Mouse (Mus musculus): ENCODE data around the gene AY358078. TPM values are rescaled to one million over a fixed set of nuclear protein-coding genes. Genes with fewer than 3 reads are reported as not detected.
"Not testable (repeated sequence)": the region's sequence is repeated elsewhere in the genome, so short reads cannot be mapped to it uniquely, and the experiment has no call there.

Gene AY358078
- polyA plus RNA-seq (2012; ENCODE audit: insufficient read depth, insufficient read length, low replicate concordance, missing spikeins): not detected in 2 replicates

DNA sequence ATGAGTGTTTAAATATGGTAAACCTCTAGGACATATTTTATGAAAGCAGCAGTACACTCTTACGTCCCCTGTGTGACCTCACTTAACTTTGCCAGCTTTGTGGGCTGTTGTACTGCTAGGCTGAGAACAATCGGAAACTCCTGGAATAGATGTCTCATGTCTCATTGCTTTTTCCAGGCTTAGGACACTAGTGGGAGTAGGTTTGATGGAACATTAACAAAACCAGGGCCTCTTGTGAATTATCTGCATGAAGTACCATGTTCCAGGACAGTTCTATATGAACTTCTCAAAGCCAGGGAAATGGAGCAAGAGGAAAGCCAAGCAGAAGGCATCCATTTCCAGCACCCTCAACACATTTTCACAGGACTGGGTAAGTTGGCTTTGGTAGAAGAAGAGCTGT, at the start of gene AY358078:
Gene AY358078, plus strand, starts transcription at position 301 of the 400 bp plus-strand sequence.
- WGBS: 88% methylated on average over 2 of the region's 2 CpGs
- H3K4me3 ChIP-seq (ENCODE audit: insufficient read depth, low read depth, low read length): no peak within 1 kb of the TSS
- H3K4me1 ChIP-seq (ENCODE audit: control insufficient read depth, insufficient read depth, low read length): no peaks in the 10 kb centered on the region
- TF ChIP-seq CTCF (IDR thresholded peaks at IDR 0.05; ENCODE audit: insufficient read depth, low read depth, low read length) (no peak), POLR2A (IDR thresholded peaks at IDR 0.05; ENCODE audit: insufficient read depth, low read depth, low read length) (no peak)
- no peak within 1 kb of the TSS for H3K27ac ChIP-seq (ENCODE audit: insufficient read depth, low read depth, low read length)

GRCm38 (mm10) chr14:51755944-51756343, 43.9 kb upstream of the AY358078 start:
- 66% methylated on average over 2 of the region's 2 CpGs for WGBS
- Histone ChIP-seq H3K4me3 (ENCODE audit: insufficient read depth, low read depth, low read length) (no peak overlapping the region), H3K27ac (ENCODE audit: insufficient read depth, low read depth, low read length) (no peak overlapping the region), H3K4me1 (ENCODE audit: control insufficient read depth, insufficient read depth, low read length) (no peaks in the 10 kb centered on the region)
- TF ChIP-seq POLR2A (IDR thresholded peaks at IDR 0.05; ENCODE audit: insufficient read depth, low read depth, low read length) (no peak), CTCF (IDR thresholded peaks at IDR 0.05; ENCODE audit: insufficient read depth, low read depth, low read length) (no peak)

GRCm38 (mm10) chr14:51771378-51771777, 28.5 kb upstream of the AY358078 start:
- H3K27ac ChIP-seq (ENCODE audit: insufficient read depth, low read depth, low read length); H3K4me3 ChIP-seq (ENCODE audit: insufficient read depth, low read depth, low read length); H3K4me1 ChIP-seq (ENCODE audit: control insufficient read depth, insufficient read depth, low read length): not testable (repeated sequence)
- 68% methylated on average over 1 of the region's 1 CpGs for WGBS

DNA sequence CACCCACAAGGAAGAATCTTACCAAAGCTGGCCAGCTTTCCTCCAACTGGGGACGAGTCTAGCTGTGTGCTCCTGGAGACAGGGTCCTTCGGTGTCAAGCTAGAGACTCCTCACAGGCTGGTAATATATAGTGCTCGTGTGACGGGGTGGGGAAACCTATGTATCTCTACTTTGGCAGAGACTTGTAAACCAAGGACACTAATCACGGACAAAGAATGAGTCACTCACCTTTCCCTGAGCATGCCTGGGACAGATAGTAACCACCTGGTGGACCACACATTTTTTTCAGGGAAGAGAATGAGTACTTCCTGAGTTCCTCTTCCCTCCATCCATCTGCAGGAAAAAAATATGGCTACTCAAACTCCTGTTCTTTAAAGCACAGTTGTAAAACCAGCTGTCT, 26.4 kb upstream of the AY358078 start, which contains the start of gene Ang4:
Gene Ang4, minus strand, starts transcription at position 101 of the 400 bp plus-strand sequence.
- 86% methylated on average over 5 of the region's 5 CpGs for WGBS

DNA sequence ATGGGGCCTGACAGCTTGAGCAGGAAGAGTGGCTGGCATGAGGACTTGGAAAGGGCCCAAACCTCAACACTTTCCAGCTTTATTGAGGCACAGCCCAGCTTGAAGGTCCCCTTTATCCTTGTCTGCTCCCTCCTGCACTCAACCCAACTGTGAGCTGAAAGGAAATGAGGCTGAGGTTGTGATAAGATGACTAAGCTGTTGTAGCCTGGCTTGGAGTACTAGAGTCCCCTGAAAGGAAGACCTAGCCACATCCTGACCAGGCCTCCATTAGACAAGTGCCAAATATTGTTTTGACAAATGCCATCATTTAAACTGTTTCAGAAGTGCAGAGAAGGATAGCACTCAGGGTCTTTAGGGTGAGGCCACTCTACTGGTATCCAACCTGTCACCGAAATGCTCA, 22.1 kb upstream of the AY358078 start:
- 98% methylated on average over 1 of the region's 1 CpGs for WGBS
- Histone ChIP-seq H3K4me1 (ENCODE audit: control insufficient read depth, insufficient read depth, low read length) (no peaks in the 10 kb centered on the region), H3K4me3 (ENCODE audit: insufficient read depth, low read depth, low read length) (no peak overlapping the region), H3K27ac (ENCODE audit: insufficient read depth, low read depth, low read length) (no peak overlapping the region)
- no peak for TF ChIP-seq POLR2A (IDR thresholded peaks at IDR 0.05; ENCODE audit: insufficient read depth, low read depth, low read length)
- no peak for TF ChIP-seq CTCF (IDR thresholded peaks at IDR 0.05; ENCODE audit: insufficient read depth, low read depth, low read length)

More for the DNA sequence above, 26.4 kb upstream of the AY358078 start, which contains the start of gene Ang4:
- no peaks in the 10 kb centered on the region for H3K4me1 ChIP-seq (ENCODE audit: control insufficient read depth, insufficient read depth, low read length)
- no peak within 1 kb of the TSS for H3K27ac ChIP-seq (ENCODE audit: insufficient read depth, low read depth, low read length)
- H3K4me3 ChIP-seq (ENCODE audit: insufficient read depth, low read depth, low read length): no peak within 1 kb of the TSS
- no peak for TF ChIP-seq CTCF (IDR thresholded peaks at IDR 0.05; ENCODE audit: insufficient read depth, low read depth, low read length)
- no peak for TF ChIP-seq POLR2A (IDR thresholded peaks at IDR 0.05; ENCODE audit: insufficient read depth, low read depth, low read length)

GRCm38 (mm10) chr14:51778865-51779481, 20.9 kb upstream of the AY358078 start:
- TF ChIP-seq POLR2A (IDR thresholded peaks at IDR 0.05; ENCODE audit: insufficient read depth, low read depth, low read length) (no peak), CTCF (IDR thresholded peaks at IDR 0.05; ENCODE audit: insufficient read depth, low read depth, low read length) (no peak)
- 82% methylated on average over 4 of the region's 4 CpGs for WGBS
- no peak overlapping the region for H3K27ac ChIP-seq (ENCODE audit: insufficient read depth, low read depth, low read length)
- H3K4me1 ChIP-seq (ENCODE audit: control insufficient read depth, insufficient read depth, low read length): no peaks in the 10 kb centered on the region
- H3K4me3 ChIP-seq (ENCODE audit: insufficient read depth, low read depth, low read length): no peak overlapping the region

- Histone ChIP-seq H3K27ac (ENCODE audit: insufficient read depth, low read depth, low read length) (no peak overlapping the region), H3K4me3 (ENCODE audit: insufficient read depth, low read depth, low read length) (no peak overlapping the region), H3K4me1 (ENCODE audit: control insufficient read depth, insufficient read depth, low read length) (no peaks in the 10 kb centered on the region)
- 75% methylated on average over 4 of the region's 4 CpGs for WGBS
- no peak for TF ChIP-seq POLR2A (IDR thresholded peaks at IDR 0.05; ENCODE audit: insufficient read depth, low read depth, low read length)
- TF ChIP-seq CTCF (IDR thresholded peaks at IDR 0.05; ENCODE audit: insufficient read depth, low read depth, low read length): no peak
Measured at GRCm38 (mm10) chr14:51786335-51786734, 13.5 kb upstream of the AY358078 start.

GRCm38 (mm10) chr14:51787061-51787460, 12.8 kb upstream of the AY358078 start:
- no peak for TF ChIP-seq POLR2A (IDR thresholded peaks at IDR 0.05; ENCODE audit: insufficient read depth, low read depth, low read length)
- TF ChIP-seq CTCF (IDR thresholded peaks at IDR 0.05; ENCODE audit: insufficient read depth, low read depth, low read length): no peak
- no peak overlapping the region for H3K27ac ChIP-seq (ENCODE audit: insufficient read depth, low read depth, low read length)
- H3K4me3 ChIP-seq (ENCODE audit: insufficient read depth, low read depth, low read length): no peak overlapping the region
- WGBS: 78% methylated on average over 5 of the region's 5 CpGs
- H3K4me1 ChIP-seq (ENCODE audit: control insufficient read depth, insufficient read depth, low read length): no peaks in the 10 kb centered on the region

DNA sequence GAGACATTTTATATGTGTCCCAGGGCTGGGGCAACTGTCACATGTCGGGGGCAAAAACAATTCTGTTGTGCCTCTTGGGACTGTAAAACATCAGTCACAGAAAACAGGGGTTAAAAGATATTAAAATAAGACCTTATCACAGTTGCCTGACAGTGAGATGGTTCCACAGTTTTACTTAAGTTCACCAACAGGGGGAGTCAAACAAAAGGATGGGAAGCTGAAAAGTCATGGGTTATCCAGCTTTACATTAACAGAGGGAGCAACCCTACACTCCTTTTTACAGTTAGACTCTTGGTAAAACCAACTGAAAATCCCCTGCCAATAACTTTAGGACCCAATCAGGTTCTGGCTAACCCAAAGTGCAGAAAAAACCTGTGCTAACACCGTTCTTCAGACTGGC, 10.7 kb upstream of the AY358078 start:
- 84% methylated on average over 2 of the region's 2 CpGs for WGBS
- no peak overlapping the region for H3K27ac ChIP-seq (ENCODE audit: insufficient read depth, low read depth, low read length)
- no peaks in the 10 kb centered on the region for H3K4me1 ChIP-seq (ENCODE audit: control insufficient read depth, insufficient read depth, low read length)
- H3K4me3 ChIP-seq (ENCODE audit: insufficient read depth, low read depth, low read length): no peak overlapping the region
- TF ChIP-seq POLR2A (IDR thresholded peaks at IDR 0.05; ENCODE audit: insufficient read depth, low read depth, low read length): no peak

- Histone ChIP-seq H3K4me1 (ENCODE audit: control insufficient read depth, insufficient read depth, low read length) (no peaks in the 10 kb centered on the region), H3K4me3 (ENCODE audit: insufficient read depth, low read depth, low read length) (no peak overlapping the region), H3K27ac (ENCODE audit: insufficient read depth, low read depth, low read length) (no peak overlapping the region)
- TF ChIP-seq CTCF (IDR thresholded peaks at IDR 0.05; ENCODE audit: insufficient read depth, low read depth, low read length) (no peak), POLR2A (IDR thresholded peaks at IDR 0.05; ENCODE audit: insufficient read depth, low read depth, low read length) (no peak)
- 83% methylated on average over 2 of the region's 2 CpGs for WGBS
Measured at GRCm38 (mm10) chr14:51794106-51794505, 5.7 kb upstream of the AY358078 start.
